Mouse (Mus musculus) thymus, postnatal 10 days (tissue): ENCODE data around the gene Hsd11b2.

Experiments
- DNase-seq, 2 experiments: peaks; one replicate each; pipeline ENCODE4 v3.0.0; 2021; ENCODE audit warnings: low spot score in 2 of 2

Hsd11b2 gene

DNA sequence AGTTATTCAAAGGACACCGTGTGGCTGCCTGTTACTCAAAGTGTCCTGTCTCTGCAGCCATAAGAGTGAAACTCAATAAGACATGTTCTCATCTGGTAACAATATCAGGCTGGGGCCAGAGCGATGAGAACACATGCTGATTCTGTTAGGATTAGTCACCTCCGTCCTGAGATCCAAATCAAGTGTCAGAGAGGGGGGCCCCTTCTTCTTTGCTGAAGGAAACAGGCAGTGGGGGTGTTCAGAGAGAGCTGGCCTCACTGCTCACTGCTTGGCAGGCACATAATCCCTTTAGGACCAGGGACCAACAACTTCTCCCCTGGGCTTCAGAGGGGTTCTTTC lies 34.6 kb upstream of the Hsd11b2 start:
- DNase-seq, result no peak

DNA sequence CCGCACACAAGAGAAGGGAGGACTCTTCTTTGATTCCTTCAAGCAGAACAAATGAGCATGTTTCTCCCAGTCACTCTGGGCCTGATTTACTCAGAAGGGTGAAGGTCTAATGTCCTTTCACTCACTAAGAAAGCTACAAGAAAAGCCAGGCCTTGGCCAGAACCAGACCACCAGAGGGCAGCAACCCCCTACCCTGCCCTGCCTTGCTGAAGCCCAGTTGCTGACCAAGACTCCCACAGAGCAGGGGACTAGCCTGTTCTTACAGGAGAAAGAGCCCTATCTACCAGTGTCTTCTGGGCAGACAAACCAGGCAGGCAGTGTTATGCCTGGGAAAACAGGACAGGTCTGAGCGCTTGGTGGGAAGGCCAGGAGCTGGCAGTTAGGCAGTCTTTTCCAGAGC lies 34.2 kb upstream of the Hsd11b2 start:
- DNase-seq, result no peak

DNA sequence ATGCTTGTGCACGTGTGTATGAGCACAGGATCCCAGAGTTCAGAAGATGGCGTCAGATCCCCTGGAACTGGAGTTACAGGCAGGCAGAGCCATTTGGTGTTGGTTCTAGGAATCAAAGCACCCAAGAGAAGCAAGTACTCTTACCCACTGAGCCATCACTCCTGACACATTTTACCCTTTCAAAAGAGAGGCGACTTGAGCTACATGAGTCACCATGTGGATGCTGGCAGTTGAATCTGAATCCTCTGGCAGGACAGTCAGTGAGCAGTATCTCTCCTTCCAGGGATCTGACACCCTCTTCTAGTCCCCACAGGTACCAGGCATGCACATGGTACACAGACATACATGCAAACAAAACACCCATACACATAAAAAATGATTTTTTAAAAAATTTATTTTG lies 30.5 kb upstream of the Hsd11b2 start:
- DNase-seq, result no peak

DNA sequence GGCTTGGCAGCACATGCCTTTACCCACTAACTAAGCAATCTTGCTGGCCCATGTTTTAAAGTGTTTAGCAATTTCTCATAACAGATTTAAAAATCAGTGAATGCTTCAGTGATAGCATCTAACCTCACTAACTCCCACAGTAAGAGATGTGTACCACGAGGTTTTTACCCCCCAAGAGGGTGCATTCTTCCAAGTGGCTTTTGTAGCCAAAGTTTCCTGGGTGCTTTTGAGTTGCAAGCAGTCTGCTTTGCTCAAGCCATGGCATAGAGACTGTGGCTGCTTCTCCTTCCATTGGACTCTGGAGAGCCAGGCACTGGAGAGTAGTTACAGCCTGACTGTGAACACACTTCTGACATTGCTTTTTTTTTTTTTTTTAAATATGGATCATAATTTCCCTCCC lies 29.3 kb upstream of the Hsd11b2 start:
- no peak for DNase-seq

DNA sequence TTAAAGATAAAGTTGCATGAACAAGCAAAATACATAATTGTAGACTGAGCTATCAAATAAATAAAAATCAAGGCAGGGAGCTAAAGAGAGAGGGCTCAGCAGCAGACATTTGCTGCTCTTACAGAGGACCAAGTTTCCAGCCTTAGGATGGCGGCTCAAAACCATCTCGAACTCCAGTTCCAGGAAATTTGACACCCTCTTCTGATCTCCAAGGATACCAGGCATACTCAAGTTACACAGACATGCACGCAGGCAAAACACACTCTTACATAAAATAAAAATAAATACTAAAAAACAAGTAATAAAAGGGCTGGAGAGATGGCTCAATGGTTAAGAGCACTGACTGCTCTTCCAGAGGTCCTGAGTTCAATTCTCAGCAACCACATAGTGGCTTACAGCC lies 25.1 kb upstream of the Hsd11b2 start:
- DNase-seq, result no peak

DNA sequence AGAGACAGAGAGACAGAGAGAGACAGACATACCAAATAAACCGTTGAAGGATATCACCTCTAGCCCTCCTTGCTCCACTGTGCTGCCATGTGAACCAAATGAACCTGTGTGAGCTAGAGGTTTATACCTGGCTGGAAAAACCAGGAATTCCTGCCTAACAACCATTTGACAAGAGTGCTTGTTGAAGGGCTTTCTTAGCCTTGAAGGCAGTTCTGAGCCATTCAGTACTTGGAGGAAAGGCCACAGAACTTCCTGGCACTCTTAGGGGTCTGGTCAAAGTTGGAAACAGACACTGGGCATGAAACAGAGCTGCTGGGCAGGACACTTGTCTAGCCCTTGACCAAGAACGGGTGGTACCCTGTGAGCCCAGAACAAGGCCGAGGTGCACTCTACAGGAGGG lies 24.0 kb upstream of the Hsd11b2 start:
- DNase-seq, result no peak

DNA sequence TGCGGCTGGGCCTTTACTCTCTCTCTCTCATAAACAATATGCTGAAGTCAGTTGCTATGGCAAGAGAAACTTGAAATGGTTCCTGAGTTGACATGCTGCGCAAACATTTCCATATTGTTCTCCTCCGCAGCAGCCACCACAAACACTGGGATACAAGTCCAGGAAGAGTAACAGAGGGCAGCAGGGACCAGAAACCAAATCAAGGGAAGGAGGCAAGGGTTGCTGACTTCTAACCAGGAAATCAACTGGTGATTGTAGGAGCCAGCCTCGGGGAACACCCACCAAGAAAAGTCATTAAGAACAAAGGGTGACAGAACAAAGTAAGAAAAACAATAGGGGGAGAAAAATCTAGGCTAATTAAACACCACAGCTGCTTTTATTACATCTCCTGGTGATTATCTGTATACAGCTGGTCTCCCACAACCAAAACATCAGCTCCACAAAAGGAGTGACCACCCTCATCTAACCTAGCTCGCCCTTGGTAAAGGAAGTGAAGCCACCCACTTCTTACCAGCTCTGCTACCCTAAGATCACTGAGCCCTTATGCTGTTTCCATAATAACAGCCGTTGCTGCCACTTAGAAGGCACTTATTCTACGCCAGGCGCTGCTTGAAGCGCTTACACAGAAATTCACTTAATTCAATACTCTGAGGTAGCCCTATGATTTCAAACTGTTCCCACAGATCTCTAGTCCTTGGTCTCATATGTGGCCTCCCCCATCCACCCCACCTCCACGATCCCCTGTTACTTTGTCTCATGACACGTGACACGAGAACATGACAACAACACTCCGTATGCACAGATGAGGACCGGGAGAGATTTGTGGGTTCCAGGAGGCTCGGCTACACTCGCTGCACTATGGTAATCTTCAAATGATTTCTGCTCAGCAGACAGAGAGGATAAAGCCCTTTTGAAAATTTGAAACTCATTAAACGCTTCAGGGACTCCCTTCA lies 22.9 kb upstream of the Hsd11b2 start:
- no peak for DNase-seq

DNA sequence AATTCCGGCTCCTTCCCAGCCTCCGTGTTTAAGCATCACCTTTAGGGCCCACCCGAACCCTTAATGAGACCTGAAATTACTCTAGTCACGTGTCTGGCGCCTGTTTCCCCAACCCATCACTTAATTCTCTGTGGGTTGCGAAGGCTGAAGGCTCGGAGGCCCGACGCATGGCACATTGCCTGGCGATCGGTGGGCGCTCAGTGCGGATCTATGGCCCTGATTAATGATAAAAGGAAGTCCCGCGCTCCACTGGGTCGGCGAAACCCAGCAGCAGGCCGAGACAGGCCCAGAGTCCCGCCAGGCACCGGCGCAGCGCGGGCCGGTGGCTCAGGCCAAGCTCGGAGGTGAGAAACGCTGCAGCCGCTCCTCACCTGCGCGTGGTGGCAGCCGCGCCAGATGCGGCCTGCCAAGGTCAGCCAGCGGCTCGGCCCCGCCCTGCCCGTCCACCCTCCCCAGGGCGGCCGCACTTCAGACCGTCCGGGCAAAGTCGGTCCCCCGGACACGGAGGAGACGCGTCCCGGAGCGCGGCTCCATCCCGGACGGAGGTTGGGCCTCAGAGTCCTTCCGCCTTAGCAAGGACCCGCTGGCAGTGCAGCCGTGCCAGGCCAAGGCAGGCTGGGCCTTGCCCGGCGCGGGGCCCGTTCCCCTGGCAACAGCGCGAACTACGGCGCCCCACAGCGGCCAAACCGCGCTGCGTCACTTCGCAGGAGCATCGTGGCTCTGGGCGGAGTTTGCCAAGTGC lies 21.9 kb upstream of the Hsd11b2 start, which contains the start of gene Zdhhc1:
Zdhhc1 (minus strand) TSS at position 464 of the 742 bp plus-strand sequence.
- DNase-seq, result peak; percentile 68 to 84

DNA sequence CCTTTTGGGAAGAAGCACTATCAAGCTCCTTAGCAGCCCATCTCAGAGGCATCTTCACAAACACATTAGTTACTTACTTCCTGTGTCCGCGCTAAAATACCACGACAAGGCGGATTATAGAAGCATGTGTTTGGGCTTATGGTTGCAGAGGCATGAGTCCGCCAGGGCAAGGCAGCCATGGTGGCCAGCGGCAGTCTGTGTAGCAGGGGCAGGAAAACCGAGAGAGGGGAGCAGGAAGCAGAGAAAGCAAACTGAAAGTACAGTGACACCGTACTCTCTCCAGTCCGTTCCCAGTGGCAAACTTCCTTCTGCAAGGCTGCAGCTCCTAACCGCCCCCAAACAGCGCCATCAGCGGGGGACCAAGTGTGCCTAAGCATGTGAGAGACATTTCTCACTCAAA lies 18.8 kb upstream of the Hsd11b2 start:
- DNase-seq, result no peak

DNA sequence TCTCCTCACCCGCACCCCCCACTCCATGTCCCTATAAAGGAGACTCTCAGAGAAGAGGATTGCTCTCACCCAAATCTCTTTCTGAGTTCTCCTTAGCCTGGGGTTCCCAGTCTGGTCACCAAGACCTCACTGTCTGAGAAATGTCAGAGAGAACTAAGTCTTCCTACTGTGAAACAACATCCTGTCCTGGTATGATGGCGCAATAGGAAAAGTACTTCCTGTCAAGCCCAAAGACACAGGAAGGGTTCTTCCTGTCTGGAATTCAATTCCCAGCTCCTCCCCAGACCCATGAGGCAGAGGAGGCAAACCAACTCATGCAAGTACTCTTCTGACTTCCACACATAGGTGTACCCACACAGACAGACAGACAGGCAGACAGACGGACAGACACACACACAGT lies 13.9 kb upstream of the Hsd11b2 start:
- no peak for DNase-seq

DNA sequence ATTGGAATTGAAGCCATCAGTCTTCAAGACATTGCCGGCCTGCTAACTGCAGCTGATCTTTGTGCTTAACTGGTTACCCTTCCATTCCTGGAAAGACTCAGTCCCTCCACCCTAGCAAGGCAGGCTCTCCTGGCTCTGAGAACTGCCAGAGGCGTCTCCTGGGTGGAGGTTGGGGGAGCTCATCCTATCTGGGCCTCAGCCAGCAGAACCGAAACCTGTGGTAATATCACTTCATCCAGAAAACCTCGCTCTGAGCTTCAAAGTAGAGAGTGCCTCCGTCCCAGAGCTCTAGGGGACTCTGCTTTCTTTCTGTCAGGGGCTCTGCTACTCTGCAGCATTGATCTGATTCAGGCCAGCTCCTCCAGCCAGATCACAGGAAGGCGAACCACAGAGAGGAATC lies 11.6 kb upstream of the Hsd11b2 start:
- no peak for DNase-seq

DNA sequence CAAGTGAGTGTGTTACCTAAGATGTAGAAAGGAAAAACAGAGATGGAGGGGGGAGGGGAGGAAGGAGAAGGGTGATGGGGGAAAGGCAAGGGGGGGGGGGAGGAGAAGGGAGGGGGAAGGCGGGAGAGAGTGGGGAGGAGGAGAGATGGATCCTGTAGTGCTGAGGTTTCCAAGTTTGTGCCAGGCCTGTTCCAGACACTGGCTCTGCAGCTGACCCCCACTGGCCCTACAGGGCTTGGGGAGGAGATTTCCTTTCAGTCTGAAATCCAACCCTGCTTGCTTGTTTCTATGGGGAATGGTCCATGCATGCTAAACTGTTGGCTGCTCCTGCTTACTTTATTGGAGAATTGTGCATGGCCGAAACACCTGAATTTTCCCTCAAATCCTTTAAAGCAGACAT lies 9.8 kb upstream of the Hsd11b2 start:
- DNase-seq, result no peak

DNA sequence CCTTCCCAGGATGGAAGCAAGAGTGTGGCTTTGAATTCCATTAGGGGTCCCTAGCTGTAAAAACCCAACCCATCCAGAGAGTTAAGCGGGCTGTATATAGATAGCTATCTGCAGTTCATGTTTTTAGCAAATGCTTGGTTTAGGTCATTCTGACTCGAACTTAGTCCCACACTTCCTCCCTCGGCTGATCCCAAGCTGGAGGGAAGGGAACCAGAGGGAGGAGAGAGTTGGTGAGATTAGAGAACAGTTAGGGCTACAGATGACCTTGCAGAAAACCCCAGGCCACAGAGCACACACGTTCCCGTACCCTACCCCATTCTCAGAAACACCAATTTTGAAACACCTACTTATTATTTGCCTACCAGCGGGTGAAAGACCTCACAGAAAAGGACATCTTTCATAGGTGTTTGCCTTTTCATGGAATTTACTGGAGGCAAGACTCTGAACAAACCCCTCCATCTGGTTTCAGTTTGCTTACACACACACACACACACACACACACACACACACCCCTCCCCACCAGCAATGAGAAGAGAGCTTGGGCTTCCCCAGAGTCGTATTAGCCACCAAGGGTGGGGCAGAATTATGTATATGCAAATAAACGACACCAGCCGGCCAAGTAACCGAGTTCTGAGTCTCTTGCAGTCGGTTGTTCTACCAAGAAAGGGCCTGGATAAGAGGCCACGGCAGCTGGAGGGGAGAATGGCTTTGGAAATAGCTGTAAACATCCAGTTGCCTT lies 8.4 kb upstream of the Hsd11b2 start:
- DNase-seq, result no peak

DNA sequence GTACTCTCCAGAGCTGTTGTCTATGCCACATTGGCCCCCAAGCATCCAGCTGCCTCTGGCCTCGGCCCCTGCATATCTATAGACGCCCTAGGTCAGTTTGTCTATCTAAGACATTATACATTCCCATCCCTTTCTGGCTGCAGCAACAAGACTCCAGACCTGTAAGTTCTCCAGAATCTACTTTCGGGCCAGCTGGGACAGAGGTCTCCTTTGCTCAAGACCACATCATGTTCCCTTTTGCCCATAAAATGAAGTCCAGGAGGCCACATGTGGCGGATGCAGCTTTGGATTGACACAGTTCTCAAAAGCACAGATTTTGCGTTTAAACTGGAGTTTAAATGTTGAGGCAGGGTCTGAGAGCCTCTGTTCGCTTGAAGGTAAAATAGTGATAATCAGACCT lies 4.4 kb upstream of the Hsd11b2 start:
- DNase-seq, result no peak

DNA sequence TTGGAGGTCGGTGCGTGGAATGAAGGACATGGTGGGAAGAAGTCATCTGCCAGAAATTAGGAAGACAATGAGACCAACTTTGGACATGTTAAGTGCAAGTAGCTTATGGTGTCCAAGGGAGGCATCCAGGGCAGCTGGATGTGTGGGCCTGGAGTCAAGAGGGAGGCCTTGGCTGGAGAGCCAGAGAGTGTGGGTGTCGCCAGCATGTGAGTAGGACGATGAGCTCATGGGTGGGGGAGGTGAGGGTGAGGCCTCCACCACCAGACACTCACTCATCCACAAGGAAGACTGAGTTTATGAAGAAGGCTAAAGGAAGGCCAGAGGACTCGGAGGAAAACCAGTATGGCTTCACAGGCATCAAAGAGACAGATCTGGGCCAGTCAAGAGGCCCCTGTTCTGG lies 3.9 kb upstream of the Hsd11b2 start:
- no peak for DNase-seq

DNA sequence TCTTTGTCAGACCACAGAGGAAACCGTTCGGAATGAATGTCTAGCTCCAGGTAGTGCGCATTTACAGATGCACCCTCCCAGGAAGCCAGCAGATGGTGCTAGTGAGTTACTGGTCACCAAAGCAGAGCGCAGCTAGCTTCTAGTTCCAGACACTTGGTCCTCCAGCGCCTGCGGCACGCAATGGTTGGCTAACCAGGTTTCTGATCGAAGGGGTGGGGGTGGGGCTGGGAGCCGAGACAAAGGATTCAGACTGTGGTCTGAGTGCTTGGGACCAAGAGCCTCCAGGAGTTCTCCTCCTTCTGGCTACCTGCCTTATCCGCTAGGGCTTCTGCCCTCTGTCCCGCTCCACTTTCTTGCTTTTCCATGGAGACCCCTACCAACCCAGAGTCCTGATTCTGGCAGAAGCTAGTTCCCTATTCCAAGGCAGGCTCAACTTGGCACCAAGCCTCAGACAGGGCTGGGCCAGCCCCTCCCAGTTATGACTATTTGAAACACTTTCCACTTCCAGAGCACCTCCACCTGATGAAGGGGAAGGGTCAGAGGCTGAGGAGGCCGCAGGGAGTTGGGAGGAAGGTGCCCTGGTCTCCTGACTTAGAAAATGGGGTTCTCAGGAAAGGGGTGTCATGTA lies 2.4 kb upstream of the Hsd11b2 start:
- peak; percentile 35 to 73 for DNase-seq

DNA sequence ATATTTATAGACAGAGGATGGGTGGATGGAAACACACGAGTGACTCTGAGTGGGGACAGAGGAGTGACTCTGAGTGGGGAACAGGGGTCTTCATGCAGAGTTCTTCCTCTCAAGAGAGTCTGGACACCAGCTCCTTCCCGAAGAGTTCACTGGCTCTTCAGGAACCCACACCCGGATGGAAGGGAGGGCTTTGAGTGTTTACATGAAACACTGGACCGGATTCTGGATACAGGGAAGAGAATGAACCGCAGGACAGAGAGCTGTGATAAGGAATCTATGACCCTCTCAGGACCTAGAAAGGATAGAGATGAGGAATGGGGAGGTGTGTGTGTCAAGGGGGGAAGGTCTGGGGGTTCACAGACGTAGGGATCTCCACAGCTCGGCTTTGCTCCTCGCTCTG lies 1.2 kb upstream of the Hsd11b2 start:
- DNase-seq, result no peak

DNA sequence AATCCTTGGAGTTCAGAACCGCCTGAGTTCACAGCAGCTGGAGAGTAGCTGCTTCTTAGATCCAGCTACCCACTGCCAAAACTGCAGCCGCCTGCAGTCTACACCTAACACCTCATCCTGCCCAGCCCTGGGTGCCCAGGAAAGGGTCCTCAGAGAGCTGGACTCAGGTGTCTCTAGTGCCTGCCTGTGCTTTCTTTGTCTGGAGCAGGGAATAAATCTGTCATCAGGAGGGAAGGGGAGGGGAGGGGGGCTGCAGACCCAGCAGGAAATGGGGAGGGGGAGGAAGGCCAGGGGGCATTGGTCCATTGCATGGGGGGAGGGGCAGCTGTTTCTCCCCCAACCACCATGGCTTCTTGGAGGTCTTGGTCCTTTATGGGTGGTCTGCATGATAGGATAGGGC lies 1.0 kb downstream of the Hsd11b2 start:
- DNase-seq, result no peak

DNA sequence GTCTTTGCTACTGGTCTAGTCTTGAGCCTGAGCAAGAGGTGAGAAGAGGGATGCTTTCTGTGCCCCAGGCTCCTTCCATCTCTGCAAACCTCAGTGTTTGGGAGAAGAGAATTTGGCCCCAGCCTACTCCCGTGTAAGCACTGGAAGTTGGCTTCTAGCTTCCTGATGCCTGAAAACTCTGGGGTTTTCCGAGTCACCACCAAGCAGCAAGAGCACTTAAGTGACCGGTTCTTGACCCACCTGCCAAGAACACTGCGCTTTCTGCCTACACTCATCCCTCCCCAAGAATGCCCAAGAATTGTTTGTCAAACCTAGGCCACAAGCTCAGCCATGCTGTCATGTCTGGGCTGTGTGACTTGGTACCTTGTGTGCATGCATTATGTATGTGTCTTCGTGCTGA lies 2.0 kb downstream of the Hsd11b2 start:
- DNase-seq, result no peak

DNA sequence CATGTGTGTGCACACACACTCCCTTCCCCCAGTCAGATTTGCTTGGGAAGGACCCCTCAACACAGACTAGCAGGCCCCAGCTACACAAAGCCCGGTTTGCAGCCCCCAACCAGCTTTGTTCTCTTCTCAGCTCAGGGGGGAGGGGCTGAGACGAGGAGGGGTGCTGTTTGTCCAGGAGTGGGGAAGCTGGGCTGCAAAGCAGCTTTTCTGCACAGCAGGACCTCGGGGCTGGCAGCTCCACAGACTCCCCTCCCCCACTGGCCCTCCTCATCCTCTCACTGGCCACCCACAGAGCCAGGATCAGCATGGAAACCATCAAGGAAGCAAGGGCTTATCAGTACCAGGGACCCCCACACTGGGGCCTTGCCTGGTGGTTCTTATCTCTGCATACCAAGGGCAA lies 2.5 kb downstream of the Hsd11b2 start:
- no peak for DNase-seq

DNA sequence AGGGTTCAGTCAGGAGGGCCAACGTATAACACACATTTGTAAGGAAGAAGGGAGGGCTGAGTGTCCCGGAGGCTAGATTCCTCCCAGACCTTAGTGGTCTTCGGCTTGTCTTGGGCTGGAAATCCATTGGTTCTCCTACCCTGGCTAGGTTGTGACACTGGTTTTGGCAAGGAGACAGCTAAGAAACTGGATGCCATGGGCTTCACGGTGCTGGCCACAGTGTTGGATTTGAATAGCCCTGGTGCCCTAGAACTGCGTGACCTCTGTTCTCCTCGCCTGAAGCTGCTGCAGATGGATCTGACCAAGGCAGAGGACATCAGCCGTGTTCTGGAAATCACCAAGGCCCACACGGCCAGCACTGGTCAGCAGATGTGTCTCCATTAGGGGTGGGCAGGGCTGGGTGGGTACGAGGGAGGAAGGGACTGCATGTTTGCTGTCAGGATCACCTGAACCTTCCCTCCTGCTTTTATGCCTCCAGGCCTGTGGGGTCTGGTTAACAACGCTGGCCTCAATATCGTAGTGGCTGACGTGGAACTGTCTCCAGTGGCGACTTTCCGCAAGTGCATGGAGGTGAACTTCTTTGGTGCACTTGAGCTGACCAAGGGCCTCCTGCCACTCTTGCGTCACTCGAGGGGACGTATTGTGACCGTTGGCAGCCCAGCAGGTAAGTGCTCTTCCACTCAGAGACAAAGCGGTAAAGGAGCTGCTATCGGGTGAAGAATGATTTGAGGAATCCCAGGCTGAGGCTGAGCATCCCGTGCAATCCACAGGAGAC lies 3.6 kb downstream of the Hsd11b2 start:
- no peak for DNase-seq
